Mouse (Mus musculus): Measurements from ENCODE around the gene Ap5s1.

- TF ChIP-seq POLR2A (IDR thresholded peaks at IDR 0.05; ENCODE audit: insufficient read depth, low read depth, low read length) (no peak), EP300 (IDR thresholded peaks at IDR 0.05; ENCODE audit: insufficient read depth, low read depth, low read length) (no peak), CTCF (IDR thresholded peaks at IDR 0.05) (no peak)
Measured at GRCm38 (mm10) chr2:131203816-131204409, 3.0 kb upstream of the Ap5s1 start.

All from heart, adult 2 months (tissue).